In the genomic region with DNA sequence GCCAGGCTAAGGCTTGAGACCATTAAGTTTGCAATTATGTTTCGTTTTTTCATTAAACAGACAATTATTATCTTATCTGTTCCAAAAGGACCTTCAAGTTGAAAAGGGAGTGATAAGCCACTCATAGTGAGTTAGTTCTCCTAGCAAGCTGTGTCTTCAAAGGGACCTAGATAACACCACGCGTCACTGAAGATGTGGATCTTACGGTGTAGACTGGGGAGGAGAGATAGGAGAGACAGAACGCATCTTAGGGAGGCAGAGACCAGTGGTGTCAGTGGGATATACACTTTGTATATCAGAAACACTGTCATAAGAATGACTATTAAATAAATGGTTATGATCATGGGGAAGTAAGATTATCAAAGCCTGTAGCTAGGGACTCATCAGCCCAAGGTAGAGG, we compare ENCODE assay signal across 1 mouse cellular context.
TF ChIP-seq lines count a peak whose summit lies in the region.

No protein-coding gene starts in this region.

TF ChIP-seq in MEL, 35 proteins besides CTCF, POLR2A, EP300 and RAD21 (continued from another document):
- TF ChIP-seq USF2 (IDR thresholded peaks at IDR 0.05; ENCODE audit: borderline replicate concordance in 1 of 2, insufficient read depth in 1 of 2, low read depth in 1 of 2, low read length in 2 of 2) = no peak
- TF ChIP-seq TCF12 (IDR thresholded peaks at IDR 0.05; ENCODE audit: low read depth, low read length) = peak; percentile 100
- TF ChIP-seq ZKSCAN1 (IDR thresholded peaks at IDR 0.05; ENCODE audit: low read depth, low read length) = no peak
